Mouse (Mus musculus): ENCODE data around the gene Adgrg6. TPM values are rescaled to one million over a fixed set of nuclear protein-coding genes. Genes with fewer than 3 reads are reported as not detected.

The Adgrg6 gene
- polyA plus RNA-seq, 1 experiment from 2014 or later, result 4.2 TPM

GRCm38 (mm10) chr10:14530670-14531069 lies 14.8 kb downstream of the Adgrg6 start:
- no peak overlapping the region for H3K27ac ChIP-seq
- H3K4me3 ChIP-seq, result no peak overlapping the region
- no peak overlapping the region for H3K9ac ChIP-seq
- no peaks in the 10 kb centered on the region for H3K27me3 ChIP-seq
- no peaks in the 10 kb centered on the region for H3K4me1 ChIP-seq
- ATAC-seq (ENCODE audit: low FRiP score), result no peak
- H3K9me3 ChIP-seq (replicated peaks), result no peaks in the 10 kb centered on the region
- no peaks in the 10 kb centered on the region for H3K36me3 ChIP-seq
- no peak overlapping the region for H3K4me2 ChIP-seq (replicated peaks)
- WGBS, result 92% methylated on average over 1 of the region's 1 CpGs

GRCm38 (mm10) chr10:14527765-14528164 lies 17.7 kb downstream of the Adgrg6 start:
- Histone ChIP-seq H3K9me3 (replicated peaks) (no peaks in the 10 kb centered on the region), H3K4me3 (no peak overlapping the region), H3K9ac (no peak overlapping the region), H3K36me3 (no peaks in the 10 kb centered on the region), H3K4me2 (replicated peaks) (no peak overlapping the region), H3K27ac (no peak overlapping the region), H3K27me3 (no peaks in the 10 kb centered on the region), H3K4me1 (no peaks in the 10 kb centered on the region)
- 87% methylated on average over 2 of the region's 2 CpGs for WGBS
- no peak for ATAC-seq (ENCODE audit: low FRiP score)

GRCm38 (mm10) chr10:14522729-14523128 lies 22.7 kb downstream of the Adgrg6 start:
- Histone ChIP-seq H3K4me2 (replicated peaks) (no peak overlapping the region), H3K9me3 (replicated peaks) (no peaks in the 10 kb centered on the region), H3K27ac (no peak overlapping the region), H3K36me3 (no peaks in the 10 kb centered on the region), H3K9ac (no peak overlapping the region), H3K4me3 (no peak overlapping the region), H3K4me1 (no peaks in the 10 kb centered on the region), H3K27me3 (no peaks in the 10 kb centered on the region)
- ATAC-seq (ENCODE audit: low FRiP score), result no peak
- 87% methylated on average over 5 of the region's 5 CpGs for WGBS

DNA sequence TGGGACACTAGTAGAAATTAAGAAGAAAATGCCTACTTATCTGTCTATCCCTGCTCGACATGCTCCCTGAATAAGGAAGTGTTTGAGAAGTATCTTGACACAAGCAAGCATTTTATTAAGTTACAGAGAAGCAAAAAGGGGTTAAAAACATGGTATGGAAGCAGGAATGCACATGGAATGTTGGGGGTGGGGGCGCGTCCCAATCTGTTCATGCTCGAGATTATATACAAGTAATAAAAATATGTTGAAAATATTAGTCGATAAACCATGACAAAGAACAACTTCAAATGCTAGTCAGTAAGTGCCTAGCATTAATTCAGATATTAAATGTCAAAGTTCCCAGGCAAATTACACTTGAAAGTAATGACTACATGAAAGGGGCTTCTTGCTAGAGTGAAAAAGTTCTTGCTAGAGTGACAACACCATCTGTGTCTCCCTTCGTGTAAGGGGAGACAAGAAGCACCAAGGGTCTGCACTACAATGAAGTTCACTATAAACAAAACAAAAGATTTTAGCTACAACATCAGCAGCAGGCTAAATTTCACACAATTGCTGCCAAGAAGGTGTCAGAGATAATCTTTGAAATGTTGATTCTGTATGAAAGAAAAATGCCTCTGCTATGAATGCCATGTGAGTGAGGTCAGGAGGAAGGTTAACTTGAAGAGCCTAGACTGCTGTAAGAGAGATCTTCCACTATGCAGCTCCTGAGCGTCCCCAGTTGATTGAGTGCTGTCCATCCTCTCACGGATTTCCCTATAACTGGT lies 24.4 kb downstream of the Adgrg6 start:
- Histone ChIP-seq H3K27me3 (no peaks in the 10 kb centered on the region), H3K4me1 (no peaks in the 10 kb centered on the region), H3K9ac (no peak overlapping the region), H3K9me3 (replicated peaks) (no peaks in the 10 kb centered on the region), H3K4me3 (no peak overlapping the region), H3K27ac (no peak overlapping the region), H3K36me3 (no peaks in the 10 kb centered on the region), H3K4me2 (replicated peaks) (no peak overlapping the region)
- ATAC-seq (ENCODE audit: low FRiP score), result no peak
- 67% methylated on average over 8 of the region's 8 CpGs for WGBS

GRCm38 (mm10) chr10:14517909-14518308 lies 27.6 kb downstream of the Adgrg6 start:
- H3K9me3 ChIP-seq (replicated peaks), result no peaks in the 10 kb centered on the region
- H3K9ac ChIP-seq, result no peak overlapping the region
- H3K4me2 ChIP-seq (replicated peaks), result no peak overlapping the region
- no peak overlapping the region for H3K27ac ChIP-seq
- ATAC-seq (ENCODE audit: low FRiP score), result no peak; the same call in 1 of the 2 replicates
- H3K36me3 ChIP-seq, result no peaks in the 10 kb centered on the region
- H3K4me1 ChIP-seq, result no peaks in the 10 kb centered on the region
- WGBS, result 39% methylated on average over 5 of the region's 5 CpGs
- no peak overlapping the region for H3K4me3 ChIP-seq
- no peaks in the 10 kb centered on the region for H3K27me3 ChIP-seq

DNA sequence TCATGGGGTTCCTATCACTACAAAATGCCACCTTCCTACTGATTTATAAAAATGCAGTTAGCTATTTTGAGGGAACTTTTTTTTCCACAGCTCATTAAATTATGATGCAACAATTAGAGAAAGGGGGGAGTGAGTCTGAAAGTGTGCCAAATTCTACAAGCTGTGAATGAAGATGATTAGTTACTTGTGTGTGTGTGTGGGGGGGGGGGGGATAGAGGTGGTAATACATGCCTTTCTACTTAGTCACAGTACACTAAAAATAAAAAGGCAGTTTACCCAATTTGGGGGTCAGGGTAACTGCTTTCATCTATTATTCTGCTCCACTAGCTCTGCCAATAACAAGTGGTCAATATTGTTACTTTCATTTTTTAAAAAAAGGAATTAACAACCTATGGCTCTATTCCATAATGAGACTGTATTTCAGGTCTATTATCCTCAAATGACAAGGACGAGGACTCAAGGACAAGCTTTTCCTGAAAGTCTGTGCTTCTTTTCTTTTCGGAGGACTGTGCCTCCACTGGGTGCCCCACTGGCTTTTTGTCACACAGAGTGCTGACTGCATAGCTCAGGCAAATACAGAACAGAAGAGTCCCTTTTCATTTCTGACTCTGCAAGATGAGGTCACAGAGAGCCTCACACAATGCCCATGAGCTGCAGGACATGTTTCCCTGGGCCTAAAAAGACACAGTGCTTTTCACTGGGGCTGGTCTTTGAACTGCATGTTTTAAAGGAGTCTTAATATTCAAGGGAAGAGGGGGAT lies 33.4 kb downstream of the Adgrg6 start:
- WGBS, result 28% methylated on average over 2 of the region's 2 CpGs
- peaks cover 4% of the 10 kb centered on the region; the same call in 1 of the 2 replicates for H3K4me1 ChIP-seq
- no peak overlapping the region for H3K27ac ChIP-seq
- H3K9ac ChIP-seq, result no peak overlapping the region
- H3K27me3 ChIP-seq, result no peaks in the 10 kb centered on the region
- ATAC-seq (ENCODE audit: low FRiP score), result peak; percentile 66; the same call in 1 of the 2 replicates
- H3K4me2 ChIP-seq (replicated peaks), result no peak overlapping the region
- H3K4me3 ChIP-seq, result no peak overlapping the region
- no peaks in the 10 kb centered on the region for H3K36me3 ChIP-seq
- H3K9me3 ChIP-seq (replicated peaks), result no peaks in the 10 kb centered on the region

DNA sequence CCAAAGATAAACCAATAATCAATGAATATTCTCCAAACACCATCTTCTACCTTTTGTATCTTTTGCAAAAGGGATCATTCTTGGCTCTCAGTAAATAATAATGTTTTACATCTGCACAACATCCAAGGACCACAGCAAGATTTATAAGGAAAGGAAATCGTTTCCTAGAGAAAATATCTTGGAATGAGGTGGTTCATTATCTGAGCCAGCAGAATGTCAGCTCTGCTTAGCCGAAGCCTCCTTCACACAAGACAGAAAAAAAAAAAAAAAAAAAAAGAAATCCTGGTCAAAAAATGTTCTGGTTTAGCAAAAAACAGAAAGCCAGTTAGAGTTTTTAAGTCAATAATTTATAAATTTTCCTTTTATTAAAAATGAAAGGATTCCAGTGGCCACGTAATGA lies 34.3 kb downstream of the Adgrg6 start:
- Histone ChIP-seq H3K4me1 (peaks cover 4% of the 10 kb centered on the region; the same call in 1 of the 2 replicates), H3K4me3 (no peak overlapping the region), H3K36me3 (no peaks in the 10 kb centered on the region), H3K9ac (no peak overlapping the region), H3K4me2 (replicated peaks) (no peak overlapping the region), H3K9me3 (replicated peaks) (no peaks in the 10 kb centered on the region), H3K27me3 (no peaks in the 10 kb centered on the region), H3K27ac (no peak overlapping the region)
- no peak for ATAC-seq (ENCODE audit: low FRiP score)
- 79% methylated on average over 3 of the region's 3 CpGs for WGBS

DNA sequence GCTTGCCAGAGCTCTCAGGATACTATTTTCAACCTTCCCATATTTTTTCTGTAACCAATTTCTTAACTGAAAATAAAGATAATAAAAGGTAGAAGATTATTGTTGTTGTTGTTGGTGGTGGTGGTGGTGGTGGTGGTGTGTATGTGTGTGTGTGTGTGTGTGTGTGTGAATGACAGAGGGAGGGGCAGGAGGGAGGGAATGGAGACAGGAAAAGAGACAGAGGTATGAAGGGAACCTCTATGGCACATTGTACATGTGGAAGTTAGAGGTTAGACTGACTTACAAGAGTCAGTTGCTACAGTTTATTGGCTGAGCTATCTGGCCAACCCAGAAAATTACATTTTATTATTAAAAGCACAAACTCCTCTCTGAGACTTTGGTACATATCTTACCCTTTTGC lies 49.8 kb downstream of the Adgrg6 start:
- Histone ChIP-seq H3K27me3 (no peaks in the 10 kb centered on the region), H3K9ac (no peak overlapping the region), H3K4me2 (replicated peaks) (no peak overlapping the region), H3K36me3 (no peaks in the 10 kb centered on the region), H3K4me1 (no peaks in the 10 kb centered on the region), H3K4me3 (no peak overlapping the region), H3K9me3 (replicated peaks) (no peaks in the 10 kb centered on the region), H3K27ac (no peak overlapping the region)
- ATAC-seq (ENCODE audit: low FRiP score), result no peak

GRCm38 (mm10) chr10:14495204-14495603 lies 50.3 kb downstream of the Adgrg6 start:
- no peaks in the 10 kb centered on the region for H3K27me3 ChIP-seq
- no peaks in the 10 kb centered on the region for H3K9me3 ChIP-seq (replicated peaks)
- H3K27ac ChIP-seq, result no peak overlapping the region
- no peaks in the 10 kb centered on the region for H3K4me1 ChIP-seq
- H3K9ac ChIP-seq, result no peak overlapping the region
- H3K36me3 ChIP-seq, result no peaks in the 10 kb centered on the region
- H3K4me2 ChIP-seq (replicated peaks), result no peak overlapping the region
- no peak overlapping the region for H3K4me3 ChIP-seq
- no peak for ATAC-seq (ENCODE audit: low FRiP score)

DNA sequence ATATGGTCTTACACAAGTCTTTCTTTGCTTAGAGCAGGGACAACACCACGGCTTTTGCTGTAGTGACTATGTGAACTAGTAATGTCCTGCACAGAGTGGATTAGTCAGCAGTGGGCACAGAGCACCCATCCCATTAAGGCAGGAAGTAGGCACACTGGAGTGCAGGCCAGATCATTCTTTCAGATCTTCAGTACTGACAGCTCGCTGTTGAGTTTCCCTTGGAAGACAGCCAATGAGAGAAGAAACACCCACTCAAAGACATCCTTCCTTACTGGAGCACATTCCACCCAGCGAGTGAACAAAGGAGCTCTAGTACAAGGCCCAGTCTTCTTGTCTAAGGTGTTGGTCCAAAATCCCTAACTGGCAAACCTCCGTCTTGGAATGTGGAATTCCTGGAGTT lies 53.6 kb downstream of the Adgrg6 start:
- H3K9ac ChIP-seq, result no peak overlapping the region
- ATAC-seq (ENCODE audit: low FRiP score), result no peak
- 84% methylated on average over 4 of the region's 4 CpGs for WGBS
- no peaks in the 10 kb centered on the region for H3K9me3 ChIP-seq (replicated peaks)
- H3K4me2 ChIP-seq (replicated peaks), result no peak overlapping the region
- H3K4me1 ChIP-seq, result no peaks in the 10 kb centered on the region
- no peaks in the 10 kb centered on the region for H3K27me3 ChIP-seq
- H3K36me3 ChIP-seq, result no peaks in the 10 kb centered on the region
- H3K4me3 ChIP-seq, result no peak overlapping the region
- no peak overlapping the region for H3K27ac ChIP-seq

DNA sequence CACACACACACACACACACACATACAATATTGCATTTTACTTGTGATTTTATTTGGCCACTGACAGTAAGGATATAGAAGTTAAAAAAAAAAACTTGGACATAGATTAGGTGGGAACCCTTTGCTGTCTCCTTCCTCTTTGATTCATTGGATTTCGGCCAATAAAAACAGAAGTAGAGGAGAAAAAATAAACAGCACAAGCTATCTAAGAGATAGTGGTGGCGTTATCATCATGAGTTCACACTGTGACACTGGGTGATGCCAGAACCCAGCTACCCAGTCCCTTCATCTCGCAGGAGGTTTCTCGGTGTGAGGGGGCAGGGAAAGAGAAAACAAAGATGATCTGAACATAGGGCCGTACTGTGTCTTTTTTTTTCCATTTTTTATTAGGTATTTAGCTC lies 62.2 kb downstream of the Adgrg6 start:
- H3K36me3 ChIP-seq, result no peaks in the 10 kb centered on the region
- H3K9ac ChIP-seq, result no peak overlapping the region
- no peak overlapping the region for H3K27ac ChIP-seq
- H3K4me3 ChIP-seq, result no peak overlapping the region
- no peaks in the 10 kb centered on the region for H3K9me3 ChIP-seq (replicated peaks)
- H3K4me1 ChIP-seq, result no peaks in the 10 kb centered on the region
- H3K4me2 ChIP-seq (replicated peaks), result no peak overlapping the region
- H3K27me3 ChIP-seq, result no peaks in the 10 kb centered on the region
- 82% methylated on average over 5 of the region's 5 CpGs for WGBS
- ATAC-seq (ENCODE audit: low FRiP score), result no peak

- H3K4me3 ChIP-seq, result no peak overlapping the region
- H3K4me1 ChIP-seq, result no peaks in the 10 kb centered on the region
- 24% methylated on average over 5 of the region's 5 CpGs for WGBS
- peak; percentile 60; the same call in 1 of the 2 replicates for ATAC-seq (ENCODE audit: low FRiP score)
- no peak overlapping the region for H3K9ac ChIP-seq
- no peaks in the 10 kb centered on the region for H3K9me3 ChIP-seq (replicated peaks)
- no peaks in the 10 kb centered on the region for H3K27me3 ChIP-seq
- no peak overlapping the region for H3K27ac ChIP-seq
- no peak overlapping the region for H3K4me2 ChIP-seq (replicated peaks)
- no peaks in the 10 kb centered on the region for H3K36me3 ChIP-seq
Measured at GRCm38 (mm10) chr10:14482483-14482882, 63.0 kb downstream of the Adgrg6 start.

DNA sequence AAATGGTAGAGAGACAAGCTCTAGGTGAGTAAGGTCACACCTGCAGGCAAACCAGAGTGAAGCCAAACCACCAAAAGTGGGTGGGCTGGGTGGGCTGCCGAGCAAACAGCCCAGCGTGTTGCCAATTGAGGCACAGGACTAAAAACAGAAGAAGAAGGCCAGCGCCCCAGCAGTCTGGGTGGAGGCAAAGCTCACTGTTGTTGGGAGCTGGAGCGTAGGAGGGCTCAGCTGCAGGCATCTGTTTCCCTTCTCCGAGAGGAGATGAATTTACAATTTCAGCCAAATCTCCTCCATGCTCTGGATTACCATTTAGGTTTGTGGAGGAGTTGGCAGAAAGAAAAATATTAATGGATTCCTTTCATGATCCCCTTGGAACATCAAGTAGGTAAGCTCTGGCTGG lies 64.5 kb downstream of the Adgrg6 start:
- Histone ChIP-seq H3K4me2 (replicated peaks) (no peak overlapping the region), H3K9ac (no peak overlapping the region), H3K27me3 (no peaks in the 10 kb centered on the region), H3K4me1 (no peaks in the 10 kb centered on the region), H3K4me3 (no peak overlapping the region), H3K36me3 (no peaks in the 10 kb centered on the region), H3K27ac (no peak overlapping the region), H3K9me3 (replicated peaks) (no peaks in the 10 kb centered on the region)
- ATAC-seq (ENCODE audit: low FRiP score), result no peak
- WGBS, result 63% methylated on average over 5 of the region's 5 CpGs

All from hindbrain, embryonic 12.5 days (tissue).